Mouse (Mus musculus): Measurements from ENCODE around the gene Eme1. TPM values are rescaled to one million over a fixed set of nuclear protein-coding genes. Genes with fewer than 3 reads are reported as not detected.

The Eme1 gene
- total and polyA plus RNA-seq, 3 experiments = 36.8 to 45.9 (median 40.8) TPM

GRCm38 (mm10) chr11:94681640-94682039 is 27.9 kb upstream of the Eme1 start:
- H3K4me1 ChIP-seq (ENCODE audit: control insufficient read depth in 1 of 2, insufficient read depth in 2 of 2) = peaks cover 4 to 21% of the 10 kb centered on the region in 2 experiments
- H3K4me2 ChIP-seq (ENCODE audit: insufficient read depth, low read depth, poor library complexity, severe bottlenecking) = no peak overlapping the region
- in situ Hi-C loops (cut with MboI; ENCODE audit: low pct_ligation_motif_present, low pct_unique_long_range_greater_than_20kb, low sequenced_read_pairs) = no loop called here
- no peak overlapping the region for H3K4me3 ChIP-seq (replicated peaks in 1 of 3; ENCODE audit: low read depth in 2 of 3, low read length in 2 of 3, poor library complexity in 1 of 3)
- H3K79me2 ChIP-seq (replicated peaks; ENCODE audit: control insufficient read depth, extremely low read depth, insufficient read depth, poor library complexity, severe bottlenecking) = no peaks in the 10 kb centered on the region
- H3K9me3 ChIP-seq (replicated peaks; ENCODE audit: low read length) = peaks cover 2% of the 10 kb centered on the region
- dilution Hi-C loops (cut with MboI; ENCODE audit: extremely low pct_ligation_motif_present, extremely low pct_unique_long_range_greater_than_20kb, low sequenced_read_pairs) = no loop called here
- H3K36me3 ChIP-seq (replicated peaks in 1 of 2; ENCODE audit: control insufficient read depth in 1 of 2, insufficient read depth in 1 of 2, low read length in 1 of 2) = no peaks in the 10 kb centered on the region
- no peak overlapping the region for H3K9ac ChIP-seq (ENCODE audit: insufficient read depth, low read depth)
- no peak for DNase-seq (ENCODE audit: extremely low read depth)
- H3K27me3 ChIP-seq (replicated peaks) = no peaks in the 10 kb centered on the region
- no peak overlapping the region for H3K27ac ChIP-seq (ENCODE audit: insufficient read depth, low read depth)
- TF ChIP-seq MEF2A (IDR thresholded peaks at IDR 0.05; ENCODE audit: borderline replicate concordance, low read depth, low read length) (no peak), KAT2A (IDR thresholded peaks at IDR 0.05; ENCODE audit: insufficient replicate concordance, low read length) (no peak), SMC3 (IDR thresholded peaks at IDR 0.05; ENCODE audit: low read depth, low read length) (no peak), ZNF384 (IDR thresholded peaks at IDR 0.05; ENCODE audit: low read depth, low read length) (peak; percentile 69)

- peaks cover 2% of the 10 kb centered on the region for H3K9me3 ChIP-seq (replicated peaks; ENCODE audit: low read length)
- TF ChIP-seq MYC (IDR thresholded peaks at IDR 0.05; ENCODE audit: low read depth, low read length) (no peak), CTCF (conservative IDR thresholded peaks at IDR 0.05 in 1 of 2, IDR thresholded peaks at IDR 0.05 in 1 of 2; ENCODE audit: low read depth in 2 of 2, low read length in 2 of 2) (peak in 1 of 2 experiments; percentile 30; a peak in 2 of 4 replicates), UBTF (IDR thresholded peaks at IDR 0.05; ENCODE audit: low read depth, low read length) (no peak), MAX (IDR thresholded peaks at IDR 0.05; ENCODE audit: low read length) (no peak), RAD21 (IDR thresholded peaks at IDR 0.05; ENCODE audit: low read depth, low read length) (no peak), ETS1 (conservative IDR thresholded peaks at IDR 0.05; ENCODE audit: low read depth, low read length) (no peak), ZKSCAN1 (IDR thresholded peaks at IDR 0.05; ENCODE audit: borderline replicate concordance, low read depth, low read length) (no peak)
- no peak overlapping the region for H3K4me2 ChIP-seq (ENCODE audit: insufficient read depth, low read depth, poor library complexity, severe bottlenecking)
- H3K9ac ChIP-seq (ENCODE audit: insufficient read depth, low read depth) = no peak overlapping the region
- no peak overlapping the region for H3K4me3 ChIP-seq (replicated peaks in 1 of 3; ENCODE audit: low read depth in 2 of 3, low read length in 2 of 3, poor library complexity in 1 of 3)
- H3K27ac ChIP-seq (ENCODE audit: insufficient read depth, low read depth) = no peak overlapping the region
- dilution Hi-C loops (cut with MboI; ENCODE audit: extremely low pct_ligation_motif_present, extremely low pct_unique_long_range_greater_than_20kb, low sequenced_read_pairs) = no loop called here
- in situ Hi-C loops (cut with MboI; ENCODE audit: low pct_ligation_motif_present, low pct_unique_long_range_greater_than_20kb, low sequenced_read_pairs) = no loop called here
- H3K36me3 ChIP-seq (replicated peaks in 1 of 2; ENCODE audit: control insufficient read depth in 1 of 2, insufficient read depth in 1 of 2, low read length in 1 of 2) = no peaks in the 10 kb centered on the region
- no peaks in the 10 kb centered on the region for H3K79me2 ChIP-seq (replicated peaks; ENCODE audit: control insufficient read depth, extremely low read depth, insufficient read depth, poor library complexity, severe bottlenecking)
- H3K27me3 ChIP-seq (replicated peaks) = no peaks in the 10 kb centered on the region
- peaks cover 10 to 31% of the 10 kb centered on the region in 2 experiments for H3K4me1 ChIP-seq (ENCODE audit: control insufficient read depth in 1 of 2, insufficient read depth in 2 of 2)
- no peak for DNase-seq (ENCODE audit: extremely low read depth)
Measured at GRCm38 (mm10) chr11:94680639-94681038, 26.9 kb upstream of the Eme1 start.

GRCm38 (mm10) chr11:94677607-94678145 is 23.9 kb upstream of the Eme1 start:
- H3K9ac ChIP-seq (ENCODE audit: insufficient read depth, low read depth) = peak overlapping the region; percentile 25; the same call in 1 of the 2 replicates
- H3K4me3 ChIP-seq (replicated peaks in 1 of 3; ENCODE audit: low read depth in 2 of 3, low read length in 2 of 3, poor library complexity in 1 of 3) = peak overlapping the region; percentile 77 to 95 (median 81)
- TF ChIP-seq MAZ (IDR thresholded peaks at IDR 0.05; ENCODE audit: low read depth, low read length) (peak; percentile 60; the same call in 1 of the 2 replicates), ELF1 (IDR thresholded peaks at IDR 0.05; ENCODE audit: low read depth, low read length) (no peak)
- no peaks in the 10 kb centered on the region for H3K79me2 ChIP-seq (replicated peaks; ENCODE audit: control insufficient read depth, extremely low read depth, insufficient read depth, poor library complexity, severe bottlenecking)
- dilution Hi-C loops (cut with MboI; ENCODE audit: extremely low pct_ligation_motif_present, extremely low pct_unique_long_range_greater_than_20kb, low sequenced_read_pairs) = no loop called here
- H3K9me3 ChIP-seq (replicated peaks; ENCODE audit: low read length) = peaks cover 2% of the 10 kb centered on the region
- no peaks in the 10 kb centered on the region for H3K27me3 ChIP-seq (replicated peaks)
- H3K36me3 ChIP-seq (replicated peaks in 1 of 2; ENCODE audit: control insufficient read depth in 1 of 2, insufficient read depth in 1 of 2, low read length in 1 of 2) = peaks cover 0 to 19% of the 10 kb centered on the region in 2 experiments
- in situ Hi-C loops (cut with MboI; ENCODE audit: low pct_ligation_motif_present, low pct_unique_long_range_greater_than_20kb, low sequenced_read_pairs) = no loop called here
- H3K4me2 ChIP-seq (ENCODE audit: insufficient read depth, low read depth, poor library complexity, severe bottlenecking) = peak overlapping the region; percentile 74
- no peak for DNase-seq (ENCODE audit: extremely low read depth)
- peaks cover 12 to 29% of the 10 kb centered on the region in 2 experiments for H3K4me1 ChIP-seq (ENCODE audit: control insufficient read depth in 1 of 2, insufficient read depth in 2 of 2)
- no peak overlapping the region for H3K27ac ChIP-seq (ENCODE audit: insufficient read depth, low read depth)

All from CH12.LX (cell line).